Mouse (Mus musculus): ENCODE measurements around the gene Trappc6a.

DNA sequence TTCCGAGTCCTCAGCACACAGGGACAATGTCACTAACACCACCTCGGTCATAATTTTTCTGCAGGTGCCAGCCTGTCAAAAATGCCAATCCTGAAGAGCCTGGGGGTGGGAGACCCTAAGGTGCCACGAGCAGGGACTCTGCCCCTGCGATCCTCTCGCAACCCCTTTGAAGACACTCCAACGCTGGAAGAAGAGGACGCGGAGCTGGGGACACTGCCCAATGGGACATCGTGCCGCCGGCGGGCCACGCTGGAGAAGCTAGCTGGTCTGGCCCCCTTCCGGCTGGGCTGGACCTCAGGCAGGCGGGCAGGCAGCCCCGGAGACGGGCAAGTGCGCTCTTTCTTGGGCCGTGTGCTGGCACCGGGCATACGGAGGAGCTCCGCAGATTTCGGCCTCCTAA is 38.8 kb upstream of the Trappc6a start:
- TF ChIP-seq EP300 (IDR thresholded peaks at IDR 0.05; ENCODE audit: low read depth) (no peak), CTCF (IDR thresholded peaks at IDR 0.05; ENCODE audit: low read depth) (no peak)
